Mouse (Mus musculus) kidney, embryonic 16.5 days (tissue): ENCODE measurements around the gene Fktn. TPM values are rescaled to one million over a fixed set of nuclear protein-coding genes. Genes with fewer than 3 reads are reported as not detected.
"Not testable (repeated sequence)": the region's sequence is repeated elsewhere in the genome, so short reads cannot be mapped to it uniquely, and the experiment has no call there.

Source experiments
- ATAC-seq: fragments of 200-750 bp; cut with Nextera tagmentation; 2 replicates; pipeline ENCODE4 v1.8.0; 2017; ENCODE audit warnings: moderate TSS enrichment; ENCODE audit not compliant: low FRiP score, low TSS enrichment
- H3K27ac ChIP-seq: fragments of 300-500 bp; sonication (generic); 2 replicates; pipeline ENCODE4 v1.5.1; 2014; ENCODE audit warnings: low read length
- H3K27me3 ChIP-seq: fragments of 300-500 bp; sonication (generic); 2 replicates; pipeline ENCODE4 v1.6.1; 2014; ENCODE audit warnings: low read length, control low read depth, mixed read lengths; ENCODE audit not compliant: insufficient read depth
- H3K36me3 ChIP-seq: fragments of 300-500 bp; sonication (generic); 2 replicates; pipeline ENCODE4 v1.6.1; 2014; ENCODE audit warnings: low read length, control low read depth, mixed read lengths; ENCODE audit not compliant: insufficient read depth
- H3K4me1 ChIP-seq: fragments of 300-500 bp; sonication (generic); 2 replicates; pipeline ENCODE4 v1.6.1; 2014; ENCODE audit warnings: low read length, control low read depth, mixed read lengths; ENCODE audit not compliant: insufficient read depth
- H3K4me2 ChIP-seq: fragments of 300-500 bp; sonication (generic); replicated peaks from 2 replicates; pipeline ENCODE4 v1.6.1; 2014; ENCODE audit warnings: low read depth, low read length
- H3K4me3 ChIP-seq: fragments of 300-500 bp; sonication (generic); 2 replicates; pipeline ENCODE4 v1.5.1; 2014; ENCODE audit warnings: mild to moderate bottlenecking, low read length
- H3K9ac ChIP-seq: fragments of 300-500 bp; sonication (generic); replicated peaks from 2 replicates; pipeline ENCODE4 v1.6.1; 2014; ENCODE audit warnings: low read length
- H3K9me3 ChIP-seq: fragments of 300-500 bp; sonication (generic); 2 replicates; pipeline ENCODE4 v1.6.1; 2016; ENCODE audit warnings: low read length, control low read depth
- WGBS: fragments of 180-500 bp; shearing (Covaris S2); extraction: QIAGEN DNeasy Blood & Tissue Kit; methylation state at CpG from one replicate; pipeline ENCODE4 v1.1.7; 2014; 5-methylcytosine and 5-hydroxymethylcytosine counted together
- polyA plus RNA-seq: library from polyadenylated mRNA; unstranded; fragments of >200 nt; fragmentation: Nextera tagmentation; extraction: Ambion mirVana; gene quantifications from 2 replicates; pipeline ENCODE4 v1.2.1, GENCODE M21; 2015

Gene Fktn
- polyA plus RNA-seq, 1 experiment from 2014 or later, result 19.7 TPM

DNA sequence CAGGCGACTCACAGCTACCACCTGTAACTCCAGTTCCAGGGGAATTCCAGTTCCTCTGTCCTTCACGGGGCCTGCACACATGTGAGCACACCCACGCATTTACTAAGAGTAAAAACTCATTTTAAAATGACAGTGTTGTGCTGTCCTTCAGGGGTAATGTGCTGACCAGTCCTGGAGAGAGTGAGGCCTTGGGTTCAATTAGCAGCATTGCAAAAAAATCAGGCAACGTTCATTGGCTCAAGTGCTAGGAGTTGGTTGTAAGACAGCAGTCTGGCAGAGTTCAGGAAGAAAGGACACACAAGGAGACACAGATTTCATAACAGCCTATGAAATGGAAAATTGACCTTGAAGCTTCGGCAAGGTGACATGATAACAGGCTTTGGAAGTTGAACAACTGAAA, 4.5 kb downstream of the Fktn start:
- Histone ChIP-seq H3K36me3 (no peaks in the 10 kb centered on the region), H3K27me3 (no peaks in the 10 kb centered on the region), H3K4me3 (no peak overlapping the region), H3K27ac (no peak overlapping the region), H3K4me1 (peaks cover 13% of the 10 kb centered on the region), H3K9me3 (no peaks in the 10 kb centered on the region), H3K9ac (no peak overlapping the region), H3K4me2 (no peak overlapping the region)
- no peak for ATAC-seq
- 54% methylated on average over 5 of the region's 5 CpGs for WGBS

DNA sequence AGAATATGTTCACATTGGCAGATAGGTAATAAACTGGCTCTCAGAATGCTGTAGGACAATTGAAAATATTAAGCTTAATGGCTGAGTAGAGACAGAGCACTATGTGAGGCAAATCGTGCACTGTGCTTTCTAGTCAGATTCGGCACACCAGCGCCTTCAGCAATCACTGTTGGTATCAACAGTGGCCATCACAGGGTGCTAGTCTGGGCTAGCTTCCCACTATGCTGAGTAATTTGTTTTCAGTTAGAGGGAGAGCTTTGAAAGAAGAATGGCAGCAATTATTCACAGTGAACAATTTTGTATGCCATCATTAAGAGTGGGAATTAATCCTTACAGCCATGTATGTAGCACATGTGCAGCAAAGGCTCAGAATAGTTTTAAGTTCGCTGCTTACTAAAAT, 8.7 kb downstream of the Fktn start:
- H3K9me3 ChIP-seq, result no peaks in the 10 kb centered on the region
- no peak for ATAC-seq
- H3K27me3 ChIP-seq, result no peaks in the 10 kb centered on the region
- WGBS, result 93% methylated on average over 4 of the region's 4 CpGs
- no peak overlapping the region for H3K9ac ChIP-seq
- H3K4me2 ChIP-seq, result no peak overlapping the region
- no peak overlapping the region for H3K27ac ChIP-seq
- H3K36me3 ChIP-seq, result 0 out of 2 replicates have a peak, but pooled peaks cover 12% of the 10 kb centered on the region
- no peak overlapping the region for H3K4me3 ChIP-seq
- H3K4me1 ChIP-seq, result 0 out of 2 replicates have a peak, but pooled peaks cover 4% of the 10 kb centered on the region

DNA sequence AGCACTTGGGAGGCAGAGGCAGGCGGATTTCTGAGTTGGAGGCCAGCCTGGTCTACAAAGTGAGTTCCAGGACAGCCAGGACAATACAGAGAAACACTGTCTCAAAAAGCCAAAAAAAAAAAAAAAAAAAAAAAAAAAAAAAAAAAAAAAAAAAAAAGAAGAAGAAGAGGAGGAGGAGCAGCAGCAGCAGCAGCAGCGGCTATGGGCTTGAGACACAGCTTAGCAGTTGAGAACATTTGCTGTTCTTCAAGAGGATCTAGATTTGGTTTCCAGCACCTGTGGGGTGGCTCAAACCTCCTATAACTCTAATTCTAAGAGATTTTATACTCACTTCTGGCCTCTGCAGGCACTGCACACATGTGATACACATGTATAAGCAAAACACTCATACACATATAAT, 12.3 kb downstream of the Fktn start:
- H3K9me3 ChIP-seq, ATAC-seq, H3K9ac ChIP-seq, H3K27me3 ChIP-seq, H3K4me3 ChIP-seq, H3K4me1 ChIP-seq, H3K4me2 ChIP-seq, H3K27ac ChIP-seq: not testable (repeated sequence)
- 94% methylated on average over 2 of the region's 2 CpGs for WGBS
- peaks cover 17% of the 10 kb centered on the region; the same call in 1 of the 2 replicates for H3K36me3 ChIP-seq

DNA sequence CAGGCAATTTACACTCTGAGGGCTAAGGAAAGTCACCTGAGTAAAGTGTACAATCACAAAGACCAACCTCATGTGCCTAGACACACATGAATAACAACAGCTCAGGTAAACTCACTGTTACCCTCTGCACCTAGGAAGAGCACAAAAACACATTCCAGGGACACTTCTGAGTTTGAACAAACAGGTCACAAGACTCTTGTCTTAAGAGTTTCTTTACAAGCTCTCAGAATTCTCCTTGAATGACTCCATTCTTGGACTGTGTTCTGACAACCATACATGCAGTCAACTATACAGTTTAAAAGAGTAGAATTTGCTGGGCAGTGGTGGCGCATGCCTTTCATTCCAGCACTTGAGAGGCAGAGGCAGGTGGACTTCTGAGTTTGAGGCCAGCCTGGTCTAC, 14.3 kb downstream of the Fktn start:
- no peak overlapping the region for H3K27ac ChIP-seq
- ATAC-seq, result no peak
- H3K36me3 ChIP-seq, result peaks cover 27% of the 10 kb centered on the region; the same call in 1 of the 2 replicates

DNA sequence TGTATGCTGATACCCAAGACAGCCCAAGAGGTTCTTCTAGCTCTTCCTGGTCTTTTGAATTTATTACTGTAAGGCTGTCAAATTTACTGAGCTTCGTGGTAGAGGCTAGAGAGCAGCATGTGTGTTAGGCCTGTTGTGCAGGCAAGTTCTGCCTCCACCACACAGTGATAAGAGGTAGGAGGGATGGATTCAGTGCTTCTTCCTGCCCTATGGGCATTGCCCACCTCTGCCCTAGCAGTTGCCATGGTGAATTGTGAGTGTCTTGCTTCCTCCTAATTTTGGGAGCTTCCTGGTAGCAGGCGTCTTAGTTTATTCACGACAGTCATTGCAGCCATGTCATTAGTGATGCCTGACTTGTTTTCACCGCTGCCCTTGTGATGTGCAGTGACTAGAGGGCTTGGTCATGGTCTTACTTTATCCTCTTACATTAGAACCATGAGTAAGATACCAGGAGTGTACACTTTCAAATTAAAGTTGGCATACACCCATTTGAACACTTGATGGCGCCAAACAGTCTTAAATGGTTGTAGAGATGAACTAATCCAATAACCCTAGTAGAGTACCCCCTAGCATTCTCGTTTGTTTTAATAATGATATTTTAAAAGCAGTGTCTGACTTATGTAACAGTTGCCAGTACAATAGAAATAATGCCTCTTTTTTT, 25.3 kb downstream of the Fktn start:
- Histone ChIP-seq H3K36me3 (peaks cover 29% of the 10 kb centered on the region; the same call in 1 of the 2 replicates), H3K4me1 (no peaks in the 10 kb centered on the region), H3K4me3 (no peak overlapping the region), H3K9me3 (no peaks in the 10 kb centered on the region), H3K9ac (no peak overlapping the region), H3K27me3 (no peaks in the 10 kb centered on the region), H3K27ac (no peak overlapping the region), H3K4me2 (no peak overlapping the region)
- no peak; the same call in 1 of the 2 replicates for ATAC-seq
- WGBS, result 35% methylated on average over 6 of the region's 6 CpGs

More for the DNA sequence above, 14.3 kb downstream of the Fktn start:
- Histone ChIP-seq H3K4me2 (no peak overlapping the region), H3K4me1 (no peaks in the 10 kb centered on the region), H3K9ac (no peak overlapping the region), H3K27me3 (no peaks in the 10 kb centered on the region), H3K4me3 (no peak overlapping the region), H3K9me3 (no peaks in the 10 kb centered on the region)
- 97% methylated on average over 1 of the region's 1 CpGs for whole genome bisulfite sequencing

DNA sequence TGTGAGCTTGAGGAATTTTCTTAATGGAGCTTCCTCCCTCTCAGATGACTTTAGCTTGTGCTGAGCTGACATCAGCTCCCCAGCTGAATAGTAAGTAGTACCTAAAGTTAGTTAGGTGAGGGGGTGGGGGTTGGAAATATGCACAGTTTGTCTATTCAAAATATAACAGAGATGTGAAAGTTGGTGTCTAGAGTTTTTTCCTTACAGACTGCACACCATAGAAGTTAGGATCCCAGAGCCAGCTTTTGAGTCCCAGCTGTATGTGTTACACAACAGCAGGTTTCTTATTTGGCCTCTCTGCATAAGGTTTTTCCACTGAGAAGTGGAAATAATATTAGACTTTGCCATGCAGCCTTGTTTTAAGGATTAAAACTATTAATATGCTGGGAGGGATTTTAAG, 36.0 kb downstream of the Fktn start:
- no peak overlapping the region for H3K9ac ChIP-seq
- H3K4me2 ChIP-seq, result no peak overlapping the region
- no peaks in the 10 kb centered on the region for H3K27me3 ChIP-seq
- H3K36me3 ChIP-seq, result peaks cover 13% of the 10 kb centered on the region; the same call in 1 of the 2 replicates
- H3K4me3 ChIP-seq, result no peak overlapping the region
- H3K4me1 ChIP-seq, result 0 out of 2 replicates have a peak, but pooled peaks cover 5% of the 10 kb centered on the region
- ATAC-seq, result no peak
- H3K9me3 ChIP-seq, result no peaks in the 10 kb centered on the region
- no peak overlapping the region for H3K27ac ChIP-seq

DNA sequence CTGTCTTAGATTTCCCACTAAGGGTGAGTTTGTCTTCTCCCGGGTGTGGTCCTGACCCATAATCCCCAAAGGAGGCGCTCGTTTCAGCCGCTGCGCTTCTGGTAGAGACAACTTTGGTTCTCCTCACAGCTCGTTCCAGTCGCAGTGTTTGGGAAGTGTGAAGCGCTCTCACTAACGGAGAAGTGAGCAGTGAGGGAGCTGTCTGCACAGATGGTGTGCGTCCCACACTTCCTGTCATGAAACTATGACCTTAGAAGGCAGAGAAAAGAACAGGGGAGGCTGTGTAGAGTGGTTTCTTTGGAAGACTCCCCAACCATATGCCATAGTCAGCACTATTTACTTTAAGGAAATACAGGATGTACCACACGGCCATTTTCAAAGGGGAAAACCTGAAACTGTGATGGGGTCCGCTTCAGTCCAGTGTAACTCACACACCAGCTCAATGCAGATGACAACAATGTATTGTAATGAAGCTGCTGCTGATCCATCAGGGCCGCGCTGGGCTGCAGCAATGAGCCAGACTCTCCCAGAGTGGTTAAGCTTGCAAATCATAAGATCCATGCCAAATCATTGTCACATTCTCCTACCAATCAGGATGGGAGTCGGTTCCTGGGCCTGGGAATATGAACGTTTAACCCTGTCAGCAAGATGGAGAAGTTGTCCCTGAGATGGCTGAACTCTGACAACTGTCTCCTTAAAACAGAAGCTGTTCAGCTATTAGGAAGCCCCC, 36.8 kb downstream of the Fktn start:
- no peak overlapping the region for H3K4me2 ChIP-seq
- peaks cover 18% of the 10 kb centered on the region; the same call in 1 of the 2 replicates for H3K36me3 ChIP-seq
- ATAC-seq, result peak; percentile 82; the same call in 1 of the 2 replicates
- no peaks in the 10 kb centered on the region for H3K9me3 ChIP-seq
- H3K27me3 ChIP-seq, result no peaks in the 10 kb centered on the region
- peak overlapping the region; percentile 78 for H3K27ac ChIP-seq
- 51% methylated on average over 16 of the region's 16 CpGs for WGBS
- H3K4me1 ChIP-seq, result 0 out of 2 replicates have a peak, but pooled peaks cover 5% of the 10 kb centered on the region
- H3K4me3 ChIP-seq, result no peak overlapping the region
- no peak overlapping the region for H3K9ac ChIP-seq

DNA sequence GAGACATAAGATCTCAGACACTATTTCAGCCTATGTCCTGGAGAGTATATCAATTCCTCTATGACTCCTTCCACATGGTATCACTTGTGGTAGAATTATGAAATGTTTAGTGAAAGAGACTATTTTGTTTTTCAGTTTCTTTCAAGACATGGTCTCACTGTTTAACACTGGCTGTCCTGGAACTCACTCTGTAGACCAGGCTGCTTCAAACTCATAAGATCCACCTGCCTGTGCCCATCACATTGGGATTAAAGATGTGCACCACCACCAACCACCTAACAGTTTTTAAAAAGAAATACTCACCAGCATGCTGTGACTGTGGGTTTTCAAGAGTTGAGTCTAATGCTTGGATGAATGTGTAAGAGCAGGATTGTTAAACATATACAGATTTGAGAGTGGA, 43.2 kb downstream of the Fktn start:
- no peak overlapping the region for H3K4me3 ChIP-seq
- no peaks in the 10 kb centered on the region for H3K27me3 ChIP-seq
- H3K36me3 ChIP-seq, result peaks cover 23% of the 10 kb centered on the region; the same call in 1 of the 2 replicates
- H3K4me1 ChIP-seq, result no peaks in the 10 kb centered on the region
- H3K4me2 ChIP-seq, result no peak overlapping the region
- ATAC-seq, result no peak
- H3K9me3 ChIP-seq, result no peaks in the 10 kb centered on the region
- H3K27ac ChIP-seq, result no peak overlapping the region
- no peak overlapping the region for H3K9ac ChIP-seq

DNA sequence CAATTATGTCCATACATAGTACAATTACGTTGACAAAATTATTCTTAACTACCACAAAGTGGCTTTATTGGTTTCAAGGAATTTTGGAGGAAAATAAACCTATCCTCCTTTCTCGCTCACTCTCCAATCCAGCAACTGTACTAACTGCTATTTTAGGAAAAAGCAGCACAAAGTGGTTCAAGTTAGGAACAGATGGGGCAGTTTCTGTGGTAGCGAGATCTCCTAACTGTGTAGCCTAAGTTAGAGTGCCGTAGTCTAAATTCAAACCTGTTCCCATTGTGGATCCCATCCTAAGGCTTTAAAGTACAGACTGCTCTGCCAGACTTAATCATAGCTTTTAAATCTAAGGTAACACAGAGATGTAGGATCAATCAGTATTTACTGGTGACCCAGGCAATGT, 45.0 kb downstream of the Fktn start:
- Histone ChIP-seq H3K9ac (no peak overlapping the region), H3K36me3 (peaks cover 32% of the 10 kb centered on the region), H3K27ac (no peak overlapping the region), H3K4me2 (no peak overlapping the region), H3K4me1 (no peaks in the 10 kb centered on the region), H3K4me3 (no peak overlapping the region), H3K27me3 (no peaks in the 10 kb centered on the region), H3K9me3 (no peaks in the 10 kb centered on the region)
- 91% methylated on average over 4 of the region's 4 CpGs for WGBS
- no peak for ATAC-seq

DNA sequence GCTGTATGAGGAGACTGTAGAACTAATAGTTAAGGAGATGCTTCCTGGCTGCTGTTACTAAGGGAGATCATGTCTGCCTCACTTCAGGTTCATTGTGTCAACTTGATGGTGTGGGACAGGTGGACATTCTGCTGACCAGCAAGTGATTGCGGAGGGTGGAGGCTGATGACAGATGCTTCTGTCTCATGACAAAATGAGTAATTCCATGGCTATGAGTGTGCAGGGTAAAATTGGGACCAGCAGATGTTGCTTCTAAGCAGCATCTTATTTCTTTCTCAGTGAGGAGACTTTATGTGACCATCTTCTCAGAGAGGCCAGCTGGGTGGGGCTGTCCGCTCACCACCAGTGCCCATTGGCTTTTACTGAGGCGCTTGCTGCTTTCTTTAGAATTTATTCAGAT, 45.9 kb downstream of the Fktn start:
- no peak overlapping the region for H3K4me3 ChIP-seq
- H3K4me1 ChIP-seq, result no peaks in the 10 kb centered on the region
- H3K9me3 ChIP-seq, result no peaks in the 10 kb centered on the region
- H3K4me2 ChIP-seq, result no peak overlapping the region
- no peak overlapping the region for H3K27ac ChIP-seq
- H3K36me3 ChIP-seq, result peaks cover 33% of the 10 kb centered on the region
- no peaks in the 10 kb centered on the region for H3K27me3 ChIP-seq
- 95% methylated on average over 3 of the region's 3 CpGs for WGBS
- H3K9ac ChIP-seq, result no peak overlapping the region
- ATAC-seq, result no peak
